11 mouse cellular contexts compared by ENCODE assay signal in genomic region chr9:63974258-63975023, GRCm38 (mm10). TPM values are rescaled to one million over a fixed set of nuclear protein-coding genes. Genes with fewer than 3 reads are reported as not detected.
A peak's percentile ranks its signal among the peaks of the same experiment; 100 is the strongest.
DNase-seq lines count a peak whose midpoint lies in the region; ATAC-seq and TF ChIP-seq lines count a peak whose summit lies in the region.
"Had no signal": no experiment of that assay in that cellular context is flagged by ENCODE, and none has a peak within 500 bp of the region (broad histone marks: within the 10 kb centered on the region; RNA-seq: fewer than 3 reads in every experiment).

No protein-coding gene starts in this region.

- TF ChIP-seq RAD21 in MEL (IDR thresholded peaks at IDR 0.05; ENCODE audit: low read depth, low read length) = no peak

- H3K9ac ChIP-seq in kidney, embryonic 14.5 days (ENCODE audit: low read depth, low read length) = no peak overlapping the region
- no peak overlapping the region for H3K9ac ChIP-seq in MEL (ENCODE audit: control insufficient read depth, low read depth, low read length, poor library complexity, severe bottlenecking)
- H3K9ac ChIP-seq in embryonic facial prominence, embryonic 11.5 days (replicated peaks; ENCODE audit: low read length) = peak overlapping the region; percentile 39; the same call in 1 of the 2 replicates
- peak overlapping the region; percentile 40; the same call in 1 of the 2 replicates for H3K9ac ChIP-seq in limb, embryonic 12.5 days (replicated peaks)
- H3K9ac ChIP-seq: liver, embryonic 14.5 days had no signal

- no peaks in the 10 kb centered on the region for H3K27me3 ChIP-seq in kidney, embryonic 14.5 days (ENCODE audit: control insufficient read depth, insufficient read depth, low read length)
- H3K27me3 ChIP-seq in MEL (ENCODE audit: control insufficient read depth in 1 of 2, insufficient read depth in 2 of 2, low read length in 2 of 2) = no peaks in the 10 kb centered on the region
- no peaks in the 10 kb centered on the region for H3K27me3 ChIP-seq in embryonic facial prominence, embryonic 11.5 days (ENCODE audit: control insufficient read depth, insufficient read depth, low read length)
- no peaks in the 10 kb centered on the region for H3K27me3 ChIP-seq in limb, embryonic 12.5 days

- no peak overlapping the region for H3K4me2 ChIP-seq in kidney, embryonic 14.5 days (replicated peaks; ENCODE audit: low read depth, low read length)
- H3K4me2 ChIP-seq in embryonic facial prominence, embryonic 11.5 days (ENCODE audit: low read depth, low read length) = peak overlapping the region; percentile 16
- peak overlapping the region; percentile 43 for H3K4me2 ChIP-seq in limb, embryonic 12.5 days

- WGBS in kidney, embryonic 14.5 days = 35% methylated on average over 13 of the region's 13 CpGs
- WGBS in embryonic facial prominence, embryonic 11.5 days = 39% methylated on average over 13 of the region's 13 CpGs
- WGBS in limb, embryonic 12.5 days = 33% methylated on average over 13 of the region's 13 CpGs

- peaks cover 91% of the 10 kb centered on the region for H3K4me1 ChIP-seq in kidney, embryonic 14.5 days (ENCODE audit: control insufficient read depth, insufficient read depth, low read length)
- H3K4me1 ChIP-seq in MEL (ENCODE audit: control insufficient read depth in 1 of 2, insufficient read depth in 2 of 2, low read length in 2 of 2) = peaks cover 0 to 12% of the 10 kb centered on the region in 2 experiments; a peak in 2 of 4 replicates
- peaks cover 16% of the 10 kb centered on the region for H3K4me1 ChIP-seq in embryonic facial prominence, embryonic 11.5 days (ENCODE audit: control insufficient read depth, insufficient read depth, low read length)
- peaks cover 94% of the 10 kb centered on the region for H3K4me1 ChIP-seq in limb, embryonic 12.5 days (replicated peaks)

- H3K9me3 ChIP-seq in kidney, embryonic 14.5 days (ENCODE audit: control insufficient read depth, low read length) = no peaks in the 10 kb centered on the region
- no peaks in the 10 kb centered on the region for H3K9me3 ChIP-seq in MEL (replicated peaks; ENCODE audit: insufficient read depth, low read length)
- no peaks in the 10 kb centered on the region for H3K9me3 ChIP-seq in embryonic facial prominence, embryonic 11.5 days (replicated peaks; ENCODE audit: control insufficient read depth, low read length)
- no peaks in the 10 kb centered on the region for H3K9me3 ChIP-seq in limb, embryonic 12.5 days

- peak overlapping the region; percentile 18; the same call in 1 of the 2 replicates for H3K27ac ChIP-seq in kidney, embryonic 14.5 days (ENCODE audit: low read depth, low read length)
- H3K27ac ChIP-seq in MEL (ENCODE audit: control insufficient read depth, low read depth, low read length) = no peak overlapping the region
- 0 out of 2 replicates have a peak overlapping the region, but pooled peaks have one; percentile 52 for H3K27ac ChIP-seq in embryonic facial prominence, embryonic 11.5 days (replicated peaks; ENCODE audit: low read depth, low read length)
- H3K27ac ChIP-seq in limb, embryonic 12.5 days = peak overlapping the region; percentile 93
- H3K27ac ChIP-seq: liver, embryonic 14.5 days had no signal

- TF ChIP-seq POLR2A in MEL (IDR thresholded peaks at IDR 0.05; ENCODE audit: control insufficient read depth in 1 of 2, insufficient read depth in 1 of 2, low read depth in 1 of 2, low read length in 2 of 2, poor library complexity in 1 of 2) = no peak

- 0 out of 4 replicates have a peak, but pooled peaks of 1 of the 2 experiments have one; percentile 20 for TF ChIP-seq EP300 in MEL (IDR thresholded peaks at IDR 0.05; ENCODE audit: low read depth in 1 of 2, low read length in 2 of 2)

- DNase-seq in kidney, postnatal 14 days = no peak
- peak; percentile 50 for DNase-seq in MEL (ENCODE audit: low read depth, low spot score)
- peak; percentile 39 for DNase-seq in embryonic facial prominence, embryonic 11.5 days (ENCODE audit: low spot score)
- DNase-seq in spleen, postnatal 4 days (ENCODE audit: low spot score in 2 of 2) = no peak
- DNase-seq in thymus, adult 18-20 months = no peak
- DNase-seq in adrenal gland, adult 2 months = no peak

- peaks cover 5% of the 10 kb centered on the region; the same call in 1 of the 2 replicates for H3K36me3 ChIP-seq in kidney, embryonic 14.5 days (ENCODE audit: control insufficient read depth, insufficient read depth, low read length)
- H3K36me3 ChIP-seq in MEL (ENCODE audit: control insufficient read depth in 1 of 2, insufficient read depth in 2 of 2, low read length in 2 of 2) = peaks cover 0 to 2% of the 10 kb centered on the region in 2 experiments; a peak in 2 of 4 replicates
- H3K36me3 ChIP-seq in embryonic facial prominence, embryonic 11.5 days (replicated peaks; ENCODE audit: control insufficient read depth, insufficient read depth, low read depth, low read length) = no peaks in the 10 kb centered on the region; the same call in 1 of the 2 replicates
- H3K36me3 ChIP-seq in limb, embryonic 12.5 days = peaks cover 16% of the 10 kb centered on the region

- H3K79me2 ChIP-seq in MEL (ENCODE audit: control insufficient read depth, insufficient read depth, low read length, poor library complexity) = no peaks in the 10 kb centered on the region

- H3K4me3 ChIP-seq in kidney, embryonic 14.5 days (ENCODE audit: low read length) = no peak overlapping the region
- no peak overlapping the region for H3K4me3 ChIP-seq in MEL (ENCODE audit: control insufficient read depth in 1 of 2, insufficient read depth in 1 of 2, low read depth in 2 of 2, low read length in 2 of 2)
- no peak overlapping the region for H3K4me3 ChIP-seq in embryonic facial prominence, embryonic 11.5 days (ENCODE audit: low read depth, low read length)
- no peak overlapping the region for H3K4me3 ChIP-seq in limb, embryonic 12.5 days (replicated peaks)
- H3K4me3 ChIP-seq: erythroblast, embryonic 14.5 days had no signal

- TF ChIP-seq CTCF in MEL (IDR thresholded peaks at IDR 0.05 in 2 of 3, conservative IDR thresholded peaks at IDR 0.05 in 1 of 3; ENCODE audit: control insufficient read depth in 1 of 3, insufficient read depth in 1 of 3, low read depth in 2 of 3, low read length in 3 of 3, poor library complexity in 1 of 3, severe bottlenecking in 1 of 3) = no peak

- no peak for ATAC-seq in kidney, embryonic 14.5 days (ENCODE audit: low FRiP score, low TSS enrichment)
- no peak for ATAC-seq in embryonic facial prominence, embryonic 11.5 days (replicated peaks; ENCODE audit: insufficient number of reproducible peaks, low FRiP score, low TSS enrichment, low read depth)
- no peak for ATAC-seq in limb, embryonic 12.5 days (ENCODE audit: insufficient number of reproducible peaks, insufficient read depth, low FRiP score, low TSS enrichment, low read depth)

TF ChIP-seq in MEL, 35 proteins besides CTCF, POLR2A, EP300 and RAD21:
- TF ChIP-seq TCF12 (IDR thresholded peaks at IDR 0.05; ENCODE audit: low read depth, low read length) (peak; percentile 35; the same call in 1 of the 2 replicates), MAX (IDR thresholded peaks at IDR 0.05; ENCODE audit: low read length) (peak; percentile 54; the same call in 1 of the 2 replicates), ZNF384 (IDR thresholded peaks at IDR 0.05; ENCODE audit: low read depth, low read length) (no peak), POLR2AphosphoS5 (IDR thresholded peaks at IDR 0.05; ENCODE audit: borderline replicate concordance, low read depth, low read length) (no peak), MYC (IDR thresholded peaks at IDR 0.05; ENCODE audit: low read depth, low read length) (peak; percentile 63; the same call in 1 of the 2 replicates), TAL1 (IDR thresholded peaks at IDR 0.05; ENCODE audit: low read length) (peak; percentile 12; the same call in 1 of the 2 replicates), JUND (IDR thresholded peaks at IDR 0.05; ENCODE audit: low read depth, low read length) (no peak)

RNA-seq across cellular contexts. Expression of gene Smad6, which starts 47.4 kb away (rescaled TPM):
- polyA plus RNA-seq in kidney, embryonic 14.5 days (2014; fragmentation: Nextera tagmentation; extraction: Ambion mirVana) = 12.2 and 14.3 TPM in 2 replicates
- total RNA-seq in MEL (2012; rRNA removed) = 2.1 and 2.2 TPM in 2 replicates
- 1 to 10 TPM in 1 of 2 experiments, not detected in 1; 3.9 TPM for polyA plus RNA-seq in MEL (2012; ENCODE audit: insufficient read depth in 1 of 2, insufficient read length in 2 of 2, low read depth in 1 of 2, low replicate concordance in 2 of 2, missing spikeins in 1 of 2)
- polyA plus RNA-seq in embryonic facial prominence, embryonic 11.5 days (2014; fragmentation: Nextera tagmentation; extraction: Ambion mirVana) = 9.3 and 9.8 TPM in 2 replicates
- polyA plus RNA-seq in limb, embryonic 12.5 days (2016; fragmentation: Nextera tagmentation; extraction: Ambion mirVana) = 23.5 and 23.9 TPM in 2 replicates
- total RNA-seq in adrenal gland, adult 2 months (2021) = 10 to 100 TPM in 1 of 2 experiments, 1 to 10 TPM in 1; 6.0 to 12.9 TPM
- 43.4 and 52.4 TPM in 2 replicates for polyA plus RNA-seq in adrenal gland, adult 2 months (2012; rRNA removed)
- total RNA-seq: neutrophil, adult 5-6 weeks had no signal

Comparison
In these comparisons a context has a peak if more than half of its experiments do, and no peak if none do; other contexts are left out.
1. H3K9ac ChIP-seq: peak in embryonic facial prominence, embryonic 11.5 days (single experiment) and limb, embryonic 12.5 days (single experiment); none in kidney, embryonic 14.5 days (single experiment) and MEL (single experiment).
2. DNase-seq: peak in MEL (single experiment) and embryonic facial prominence, embryonic 11.5 days (single experiment); none in kidney, postnatal 14 days (single experiment), spleen, postnatal 4 days (0 of 2), thymus, adult 18-20 months (0 of 2) and adrenal gland, adult 2 months (single experiment).